Mouse (Mus musculus): ENCODE data around the gene Smap2. TPM values are rescaled to one million over a fixed set of nuclear protein-coding genes. Genes with fewer than 3 reads are reported as not detected.
"Not testable (repeated sequence)": the region's sequence is repeated elsewhere in the genome, so short reads cannot be mapped to it uniquely, and the experiment has no call there.

Smap2 gene
- polyA plus RNA-seq (2012; rRNA removed), result 20.5 and 27.3 TPM in 2 replicates

DNA sequence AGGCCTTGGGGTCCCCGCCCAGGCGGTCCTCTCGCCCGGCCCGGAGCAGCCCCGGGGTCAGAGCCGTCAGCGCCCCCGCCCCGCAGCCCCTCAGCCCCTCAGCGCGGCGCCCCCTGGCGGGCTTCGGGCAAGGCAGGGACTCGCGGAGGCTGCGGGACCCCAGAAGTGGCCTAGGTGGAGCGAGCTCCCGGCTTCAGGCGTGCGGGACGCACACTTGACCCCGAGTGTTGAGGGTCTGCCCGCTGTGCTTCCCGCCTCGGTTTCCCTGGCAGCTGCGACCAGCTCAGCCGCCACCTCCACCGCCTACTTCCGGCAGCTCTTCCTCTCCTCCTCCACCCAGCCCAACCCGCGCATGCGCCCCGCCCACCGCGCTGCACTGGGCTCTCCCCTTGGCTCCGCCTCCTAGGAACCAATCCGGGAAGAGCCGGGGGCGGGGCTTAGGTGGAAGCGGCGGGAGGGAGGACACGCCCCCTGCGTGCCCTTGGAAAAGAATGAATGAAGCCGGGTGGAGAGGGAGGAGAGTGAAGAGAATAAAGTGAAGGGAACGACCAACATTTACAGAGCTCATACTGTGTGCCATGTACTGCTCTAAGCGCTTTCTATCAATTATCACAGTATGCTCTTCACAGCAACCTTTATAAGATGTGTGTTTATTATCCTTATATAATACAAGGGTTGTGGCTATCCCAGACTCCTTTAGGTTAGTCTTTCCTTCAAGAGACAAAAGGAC, at the start of gene Smap2:
Smap2 (minus strand) TSS at position 320 of the 730 bp plus-strand sequence.
- H3K27ac ChIP-seq (ENCODE audit: insufficient read depth, low read depth, low read length), result peak within 1 kb of the TSS; percentile 42; the same call in 1 of the 2 replicates
- peak within 1 kb of the TSS; percentile 80 for H3K4me3 ChIP-seq (ENCODE audit: insufficient read depth, low read depth, low read length)
- WGBS, result under 1% methylated on average over 43 of the region's 48 CpGs
- H3K27me3 ChIP-seq (replicated peaks; ENCODE audit: control insufficient read depth, insufficient read depth, low read length), result no peaks in the 10 kb centered on the region
- peaks cover 10% of the 10 kb centered on the region; the same call in 1 of the 2 replicates for H3K4me1 ChIP-seq (ENCODE audit: control insufficient read depth, insufficient read depth, low read length)
- no peaks in the 10 kb centered on the region for H3K36me3 ChIP-seq (ENCODE audit: control insufficient read depth, insufficient read depth, low read length)
- TF ChIP-seq CTCF (conservative IDR thresholded peaks at IDR 0.05; ENCODE audit: insufficient read depth, insufficient read length, low read depth, low read length) (peak; percentile 37), POLR2A (IDR thresholded peaks at IDR 0.05; ENCODE audit: low read depth, low read length) (peak; percentile 78)
- peak; percentile 99 for DNase-seq

DNA sequence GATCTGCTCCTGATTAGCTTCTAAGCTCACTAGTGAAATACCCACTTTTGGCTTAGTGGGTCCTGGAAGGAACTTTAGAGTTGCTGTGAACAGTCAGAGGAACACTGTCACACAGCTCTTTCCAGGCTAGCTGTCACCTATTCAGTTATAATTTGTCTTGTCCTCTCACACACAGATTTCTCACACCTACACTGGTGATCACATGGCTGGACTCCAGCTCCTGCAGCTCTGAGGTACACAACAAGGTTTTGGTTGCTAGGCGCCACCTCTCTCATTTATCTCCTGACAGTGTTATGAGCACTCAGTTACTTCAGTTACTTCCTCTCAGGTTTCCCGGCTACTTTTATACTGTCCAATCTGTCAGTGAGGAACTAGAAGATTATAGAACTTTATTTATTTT, 48.3 kb upstream of the Smap2 start:
- DNase-seq, result no peak
- H3K36me3 ChIP-seq (ENCODE audit: control insufficient read depth, insufficient read depth, low read length), result peaks cover 1% of the 10 kb centered on the region
- no peaks in the 10 kb centered on the region for H3K27me3 ChIP-seq (replicated peaks; ENCODE audit: control insufficient read depth, insufficient read depth, low read length)
- 62% methylated on average over 2 of the region's 2 CpGs for WGBS
- H3K4me3 ChIP-seq (ENCODE audit: insufficient read depth, low read depth, low read length), result no peak overlapping the region
- H3K4me1 ChIP-seq (ENCODE audit: control insufficient read depth, insufficient read depth, low read length), result no peaks in the 10 kb centered on the region
- no peak overlapping the region for H3K27ac ChIP-seq (ENCODE audit: insufficient read depth, low read depth, low read length)
- TF ChIP-seq CTCF (conservative IDR thresholded peaks at IDR 0.05; ENCODE audit: insufficient read depth, insufficient read length, low read depth, low read length), result no peak
- TF ChIP-seq POLR2A (IDR thresholded peaks at IDR 0.05; ENCODE audit: low read depth, low read length), result no peak

GRCm38 (mm10) chr4:121059218-121059617, 42.2 kb upstream of the Smap2 start:
- H3K36me3 ChIP-seq (ENCODE audit: control insufficient read depth, insufficient read depth, low read length); H3K27ac ChIP-seq (ENCODE audit: insufficient read depth, low read depth, low read length); DNase-seq; H3K27me3 ChIP-seq (replicated peaks; ENCODE audit: control insufficient read depth, insufficient read depth, low read length); H3K4me1 ChIP-seq (ENCODE audit: control insufficient read depth, insufficient read depth, low read length); H3K4me3 ChIP-seq (ENCODE audit: insufficient read depth, low read depth, low read length): not testable (repeated sequence)
- 86% methylated on average over 10 of the region's 10 CpGs for WGBS

GRCm38 (mm10) chr4:121057032-121057431, 40.0 kb upstream of the Smap2 start:
- no peak for DNase-seq
- no peak overlapping the region for H3K4me3 ChIP-seq (ENCODE audit: insufficient read depth, low read depth, low read length)
- no peaks in the 10 kb centered on the region for H3K27me3 ChIP-seq (replicated peaks; ENCODE audit: control insufficient read depth, insufficient read depth, low read length)
- H3K27ac ChIP-seq (ENCODE audit: insufficient read depth, low read depth, low read length), result no peak overlapping the region
- no peak for TF ChIP-seq CTCF (conservative IDR thresholded peaks at IDR 0.05; ENCODE audit: insufficient read depth, insufficient read length, low read depth, low read length)
- no peak for TF ChIP-seq POLR2A (IDR thresholded peaks at IDR 0.05; ENCODE audit: low read depth, low read length)
- H3K36me3 ChIP-seq (ENCODE audit: control insufficient read depth, insufficient read depth, low read length), result no peaks in the 10 kb centered on the region
- 84% methylated on average over 2 of the region's 2 CpGs for whole genome bisulfite sequencing
- H3K4me1 ChIP-seq (ENCODE audit: control insufficient read depth, insufficient read depth, low read length), result no peaks in the 10 kb centered on the region

- H3K27me3 ChIP-seq (replicated peaks; ENCODE audit: control insufficient read depth, insufficient read depth, low read length), result no peaks in the 10 kb centered on the region
- 54% methylated on average over 3 of the region's 3 CpGs for WGBS
- no peak overlapping the region for H3K4me3 ChIP-seq (ENCODE audit: insufficient read depth, low read depth, low read length)
- H3K27ac ChIP-seq (ENCODE audit: insufficient read depth, low read depth, low read length), result no peak overlapping the region
- TF ChIP-seq CTCF (conservative IDR thresholded peaks at IDR 0.05; ENCODE audit: insufficient read depth, insufficient read length, low read depth, low read length) (peak; percentile 54), POLR2A (IDR thresholded peaks at IDR 0.05; ENCODE audit: low read depth, low read length) (no peak)
- no peaks in the 10 kb centered on the region for H3K4me1 ChIP-seq (ENCODE audit: control insufficient read depth, insufficient read depth, low read length)
- DNase-seq, result no peak
- no peaks in the 10 kb centered on the region for H3K36me3 ChIP-seq (ENCODE audit: control insufficient read depth, insufficient read depth, low read length)
These were observed 39.3 kb upstream of the Smap2 start for GRCm38 (mm10) chr4:121056342-121056741.

- no peak overlapping the region for H3K4me3 ChIP-seq (ENCODE audit: insufficient read depth, low read depth, low read length)
- TF ChIP-seq POLR2A (IDR thresholded peaks at IDR 0.05; ENCODE audit: low read depth, low read length) (no peak), CTCF (conservative IDR thresholded peaks at IDR 0.05; ENCODE audit: insufficient read depth, insufficient read length, low read depth, low read length) (no peak)
- 17% methylated on average over 35 of the region's 35 CpGs for WGBS
- no peaks in the 10 kb centered on the region for H3K4me1 ChIP-seq (ENCODE audit: control insufficient read depth, insufficient read depth, low read length)
- DNase-seq, result no peak
- H3K36me3 ChIP-seq (ENCODE audit: control insufficient read depth, insufficient read depth, low read length), result no peaks in the 10 kb centered on the region
- no peaks in the 10 kb centered on the region for H3K27me3 ChIP-seq (replicated peaks; ENCODE audit: control insufficient read depth, insufficient read depth, low read length)
- H3K27ac ChIP-seq (ENCODE audit: insufficient read depth, low read depth, low read length), result no peak overlapping the region
These were observed 35.6 kb upstream of the Smap2 start for GRCm38 (mm10) chr4:121052454-121053323.

GRCm38 (mm10) chr4:121051863-121052262, 34.8 kb upstream of the Smap2 start:
- Histone ChIP-seq H3K4me3 (ENCODE audit: insufficient read depth, low read depth, low read length) (no peak overlapping the region), H3K4me1 (ENCODE audit: control insufficient read depth, insufficient read depth, low read length) (no peaks in the 10 kb centered on the region), H3K27ac (ENCODE audit: insufficient read depth, low read depth, low read length) (no peak overlapping the region), H3K27me3 (replicated peaks; ENCODE audit: control insufficient read depth, insufficient read depth, low read length) (no peaks in the 10 kb centered on the region), H3K36me3 (ENCODE audit: control insufficient read depth, insufficient read depth, low read length) (no peaks in the 10 kb centered on the region)
- TF ChIP-seq POLR2A (IDR thresholded peaks at IDR 0.05; ENCODE audit: low read depth, low read length) (no peak), CTCF (conservative IDR thresholded peaks at IDR 0.05; ENCODE audit: insufficient read depth, insufficient read length, low read depth, low read length) (no peak)
- 62% methylated on average over 4 of the region's 4 CpGs for WGBS
- DNase-seq, result no peak
